20 mouse cellular contexts compared by ENCODE assay signal in the genomic region with DNA sequence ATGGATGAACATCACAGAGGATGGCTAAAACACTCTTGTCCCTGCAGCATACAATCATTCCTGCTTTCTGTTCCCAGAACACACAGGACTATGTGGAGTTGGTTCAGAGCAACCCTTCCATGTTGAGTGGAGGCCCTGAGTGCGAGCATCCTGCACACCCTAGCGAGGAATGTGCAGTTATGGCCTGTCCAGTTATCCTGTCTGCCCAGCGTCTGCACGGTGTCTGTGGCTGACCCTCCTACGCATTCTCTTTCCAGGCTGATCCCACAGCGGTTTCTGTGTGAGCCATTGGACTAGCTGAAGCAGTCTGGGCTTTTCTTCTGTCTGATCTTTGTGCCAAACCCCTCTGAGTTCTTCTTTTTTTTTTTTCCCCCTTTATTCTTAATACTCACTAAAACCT.
DNase-seq lines count a peak whose midpoint lies in the region; ATAC-seq and TF ChIP-seq lines count a peak whose summit lies in the region.
"Had no signal": no experiment of that assay in that cellular context is flagged by ENCODE, and none has a peak within 500 bp of the region (broad histone marks: within the 10 kb centered on the region; RNA-seq: fewer than 3 reads in every experiment).

No protein-coding gene starts in this region.

- H3K27ac ChIP-seq in gastrocnemius, adult 2 months, result peak overlapping the region; percentile 28; the same call in 1 of the 2 replicates
- no peak overlapping the region for H3K27ac ChIP-seq in heart, embryonic 10.5 days
- no peak overlapping the region for H3K27ac ChIP-seq in lung, postnatal 0 days (ENCODE audit: low read length)
- H3K27ac ChIP-seq: embryonic facial prominence, embryonic 15.5 days; forebrain, embryonic 12.5 days; hindbrain, embryonic 12.5 days had no signal

- H3K4me1 ChIP-seq in heart, embryonic 10.5 days, result 0 out of 2 replicates have a peak, but pooled peaks cover 3% of the 10 kb centered on the region
- peaks cover 4% of the 10 kb centered on the region; the same call in 1 of the 2 replicates for H3K4me1 ChIP-seq in lung, postnatal 0 days (ENCODE audit: insufficient read depth, low read depth, low read length)
- H3K4me1 ChIP-seq: embryonic facial prominence, embryonic 15.5 days; forebrain, embryonic 12.5 days; hindbrain, embryonic 12.5 days had no signal

- H3K27me3 ChIP-seq in heart, embryonic 10.5 days (ENCODE audit: insufficient read depth, poor library complexity, severe bottlenecking), result no peaks in the 10 kb centered on the region
- no peaks in the 10 kb centered on the region for H3K27me3 ChIP-seq in lung, postnatal 0 days (replicated peaks; ENCODE audit: insufficient read depth, low read length)
- H3K27me3 ChIP-seq: embryonic facial prominence, embryonic 15.5 days; forebrain, embryonic 12.5 days; hindbrain, embryonic 12.5 days had no signal

- 84% methylated on average over 6 of the region's 6 CpGs for WGBS in heart, embryonic 10.5 days
- 89% methylated on average over 6 of the region's 6 CpGs for WGBS in lung, postnatal 0 days

- no peak for TF ChIP-seq EP300 in lung, postnatal 0 days (IDR thresholded peaks at IDR 0.05)

- ATAC-seq in lung, postnatal 0 days, result no peak
- ATAC-seq: forebrain, embryonic 16.5 days; hindbrain, embryonic 16.5 days; inflammation-experienced regulatory T-cells, adult 6 months; intestine, postnatal 0 days had no signal

- no peak overlapping the region for H3K4me2 ChIP-seq in lung, postnatal 0 days (replicated peaks; ENCODE audit: low read depth, low read length)
- H3K4me2 ChIP-seq: embryonic facial prominence, embryonic 15.5 days; forebrain, embryonic 12.5 days; hindbrain, embryonic 12.5 days had no signal

- H3K36me3 ChIP-seq in heart, embryonic 10.5 days, result peaks cover 19% of the 10 kb centered on the region
- no peaks in the 10 kb centered on the region; the same call in 1 of the 2 replicates for H3K36me3 ChIP-seq in lung, postnatal 0 days (ENCODE audit: insufficient read depth, low read length)

- no peak overlapping the region for H3K4me3 ChIP-seq in gastrocnemius, adult 2 months
- no peak overlapping the region for H3K4me3 ChIP-seq in heart, embryonic 10.5 days
- no peak overlapping the region for H3K4me3 ChIP-seq in lung, postnatal 0 days (ENCODE audit: low read depth, low read length)
- H3K4me3 ChIP-seq: embryonic facial prominence, embryonic 15.5 days; forebrain, embryonic 12.5 days; hindbrain, embryonic 12.5 days had no signal

- no peak for TF ChIP-seq CTCF in gastrocnemius, adult 2 months (IDR thresholded peaks at IDR 0.05)
- no peak for TF ChIP-seq CTCF in lung, postnatal 0 days (IDR thresholded peaks at IDR 0.05)

- no peaks in the 10 kb centered on the region for H3K9me3 ChIP-seq in heart, embryonic 10.5 days
- H3K9me3 ChIP-seq in lung, postnatal 0 days (ENCODE audit: low read length), result no peaks in the 10 kb centered on the region
- H3K9me3 ChIP-seq: embryonic facial prominence, embryonic 15.5 days; forebrain, embryonic 12.5 days; hindbrain, embryonic 12.5 days had no signal

- intact Hi-C loops in gastrocnemius, adult 2 months (cut with DNase I), result no loop called here

- H3K9ac ChIP-seq in lung, postnatal 0 days (replicated peaks; ENCODE audit: low read depth), result no peak overlapping the region
- H3K9ac ChIP-seq: embryonic facial prominence, embryonic 15.5 days; forebrain, embryonic 12.5 days; hindbrain, embryonic 12.5 days had no signal

- DNase-seq in gastrocnemius, adult 2 months, result peak; percentile 46
- no peak for DNase-seq in gastrocnemius, postnatal 10 days
- DNase-seq in heart, adult 8-10 months (ENCODE audit: low spot score), result peak; percentile 27
- DNase-seq in heart, embryonic 10.5 days (ENCODE audit: low spot score), result no peak
- peak; percentile 2 for DNase-seq in lung, postnatal 25 days (ENCODE audit: low spot score)
- no peak for DNase-seq in lung, postnatal 0 days (ENCODE audit: low spot score)
- peak; percentile 27 for DNase-seq in fibroblast of lung, adult 2 months (ENCODE audit: low read depth)
- no peak for DNase-seq in layer of hippocampus, postnatal 10 days (ENCODE audit: low spot score in 2 of 2)
- DNase-seq: adrenal gland, postnatal 10 days; cerebellum, adult 11 months; cerebellum, adult 8-10 months; cerebellum, postnatal 14 days; embryo, embryonic 11 days had no signal

Comparison
In these comparisons a context has a peak if more than half of its experiments do, and no peak if none do; other contexts are left out.
1. DNase-seq: peak in gastrocnemius, adult 2 months (single experiment), heart, adult 8-10 months (single experiment), lung, postnatal 25 days (single experiment) and fibroblast of lung, adult 2 months (single experiment); none in gastrocnemius, postnatal 10 days (single experiment), heart, embryonic 10.5 days (single experiment), lung, postnatal 0 days (single experiment) and layer of hippocampus, postnatal 10 days (0 of 2).